Mouse (Mus musculus): ENCODE results near the gene 2310057M21Rik.

2310057M21Rik gene

DNA sequence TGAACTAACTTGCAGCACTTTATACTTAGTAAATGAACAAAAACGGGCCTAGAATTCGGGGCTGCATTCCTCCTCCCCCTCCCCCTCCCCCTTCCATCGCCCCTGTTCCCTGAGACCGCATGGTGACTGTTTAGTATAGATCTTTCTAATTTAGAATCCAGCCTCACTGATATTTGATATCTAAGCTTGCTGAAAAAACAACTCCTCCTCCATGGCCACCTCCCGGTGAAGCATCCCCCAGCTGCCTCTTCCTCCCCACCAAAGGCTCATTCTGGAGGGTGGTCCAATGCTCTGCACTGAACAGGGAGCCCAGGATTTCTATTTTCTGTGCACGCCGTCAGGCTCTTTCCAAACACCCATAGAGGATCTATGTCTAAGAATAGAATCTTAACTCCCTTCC, 44.2 kb downstream of the 2310057M21Rik start:
- no peak for DNase-seq

DNA sequence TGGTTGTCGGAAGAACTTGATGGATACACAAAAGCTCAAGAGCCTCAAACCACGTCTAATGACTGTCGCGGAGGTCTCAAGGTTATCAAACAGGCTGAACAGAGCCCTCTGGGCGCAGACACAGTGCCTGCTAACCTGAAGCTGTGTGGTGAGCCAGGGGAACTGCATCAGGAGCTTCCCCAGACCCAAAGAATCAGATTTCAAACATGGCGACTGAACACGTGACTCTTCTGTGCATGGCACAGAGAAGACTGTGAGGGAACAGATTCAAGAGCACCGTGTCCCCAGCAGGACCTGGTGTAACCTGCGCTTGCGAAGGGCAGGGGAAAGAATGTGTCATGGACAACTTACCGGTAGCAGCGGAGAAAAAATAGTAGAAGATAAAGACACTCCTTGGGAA, 45.0 kb downstream of the 2310057M21Rik start:
- DNase-seq = no peak

- DNase-seq = no peak
These were observed 48.1 kb downstream of the 2310057M21Rik start for GRCm38 (mm10) chr7:131314493-131314892.

DNA sequence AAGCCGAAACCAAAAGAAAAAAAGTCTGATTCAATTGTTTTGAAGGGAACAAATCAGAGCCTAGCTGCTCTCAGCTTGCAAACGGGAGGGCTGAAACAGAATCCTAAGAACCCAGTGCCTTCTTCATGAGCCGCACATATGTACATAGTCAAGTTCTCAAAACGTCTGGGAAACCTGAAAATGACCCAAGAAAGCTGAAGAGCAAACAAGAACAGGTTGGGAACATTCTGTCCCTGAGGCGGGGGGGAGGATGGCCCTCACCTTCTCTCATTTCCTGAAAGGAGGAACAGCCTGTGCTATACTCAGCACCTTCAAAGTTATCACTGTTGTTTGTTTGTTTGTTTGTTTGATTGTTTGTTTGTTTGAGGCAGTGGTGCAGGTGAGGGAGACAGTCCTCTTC, 55.8 kb downstream of the 2310057M21Rik start:
- no peak for DNase-seq

- no peak for DNase-seq
These were observed 59.2 kb downstream of the 2310057M21Rik start for GRCm38 (mm10) chr7:131303340-131303739.

DNA sequence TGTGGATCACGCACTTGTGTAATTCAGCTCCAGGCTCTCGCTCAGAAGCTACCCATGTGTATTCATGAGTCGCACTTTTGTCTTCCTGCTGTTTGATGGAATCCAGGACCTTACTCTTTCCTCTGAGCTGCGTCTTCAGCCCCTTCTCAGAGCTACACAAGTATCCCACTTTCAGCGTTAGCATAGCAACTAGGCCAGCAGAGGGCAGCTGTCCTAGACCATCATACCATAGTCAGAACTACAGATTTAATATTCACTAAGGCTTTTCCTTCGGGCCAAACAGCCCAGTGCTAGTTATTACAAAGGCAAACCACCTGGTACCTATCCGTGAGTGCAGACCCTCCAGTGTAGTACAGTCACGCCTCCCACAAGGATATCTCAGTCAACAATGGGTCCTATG, 65.4 kb downstream of the 2310057M21Rik start:
- DNase-seq = no peak
